Mouse (Mus musculus) embryonic fibroblast, embryonic 13.5 days (primary cell): Measurements from ENCODE around the gene Fahd2a. TPM values are rescaled to one million over a fixed set of nuclear protein-coding genes. Genes with fewer than 3 reads are reported as not detected.

ENCODE experiments used
- H3K27ac ChIP-seq: 2 replicates; pipeline ENCODE4 v1.5.1; 2012; ENCODE audit warnings: low read length, control low read depth, inconsistent platforms; ENCODE audit not compliant: insufficient read depth
- H3K4me1 ChIP-seq: 2 replicates; pipeline ENCODE4 v1.6.1; 2011; ENCODE audit warnings: low read length; ENCODE audit not compliant: control insufficient read depth, insufficient read depth
- H3K4me3 ChIP-seq: 2 replicates; pipeline ENCODE4 v1.5.1; 2011; ENCODE audit warnings: mild to moderate bottlenecking, control low read depth, low read length; ENCODE audit not compliant: insufficient read depth
- CTCF ChIP-seq: IDR thresholded peaks from 2 replicates; pipeline ENCODE4 v1.5.1; 2011; ENCODE audit warnings: mild to moderate bottlenecking, control low read depth, low read length, moderate library complexity, borderline replicate concordance; ENCODE audit not compliant: insufficient read depth
- POLR2A ChIP-seq: IDR thresholded peaks from 2 replicates; pipeline ENCODE4 v1.6.1; 2011; ENCODE audit warnings: low read depth, mild to moderate bottlenecking, control low read depth, low read length, moderate library complexity
- polyA plus RNA-seq: library from polyadenylated mRNA; stranded (reverse); fragments of >200 nt; gene quantifications from 2 replicates; pipeline ENCODE4 v1.2.4, GENCODE M21; 2011; ENCODE audit warnings: low read depth; ENCODE audit not compliant: missing spikeins, insufficient read length

Gene Fahd2a
- polyA plus RNA-seq, 1 experiment = 12.3 TPM

- H3K27ac ChIP-seq = no peak overlapping the region
- no peaks in the 10 kb centered on the region for H3K4me1 ChIP-seq
- TF ChIP-seq CTCF = no peak
- no peak overlapping the region for H3K4me3 ChIP-seq
These were observed 53.5 kb downstream of the Fahd2a start for GRCm38 (mm10) chr2:127390846-127391245.

- Histone ChIP-seq H3K4me1 (no peaks in the 10 kb centered on the region), H3K4me3 (no peak overlapping the region), H3K27ac (no peak overlapping the region)
- TF ChIP-seq CTCF = no peak
- TF ChIP-seq POLR2A = no peak
These were observed 54.0 kb downstream of the Fahd2a start for GRCm38 (mm10) chr2:127390352-127390751.

- H3K27ac ChIP-seq = no peak overlapping the region
- no peak for TF ChIP-seq CTCF
- TF ChIP-seq POLR2A = no peak
- H3K4me1 ChIP-seq = no peaks in the 10 kb centered on the region
- no peak overlapping the region for H3K4me3 ChIP-seq
These were observed 56.8 kb downstream of the Fahd2a start for GRCm38 (mm10) chr2:127387521-127387920.

Other genes with a start within 250 kb of the Fahd2a start
- gene 1810024B03Rik, start 236.3 kb downstream of the Fahd2a start, polyA plus RNA-seq = 1.1 and 1.5 TPM in 2 replicates
- gene Snrnp200, start 236.2 kb downstream of the Fahd2a start, polyA plus RNA-seq = 62.4 and 63.6 TPM in 2 replicates
- gene Ciao1, start 196.7 kb downstream of the Fahd2a start, polyA plus RNA-seq = 23.1 and 28.8 TPM in 2 replicates
- 59.2 and 61.2 TPM in 2 replicates for gene Tmem127, start 196.7 kb downstream of the Fahd2a start, polyA plus RNA-seq
- 36.3 and 44.7 TPM in 2 replicates for gene Stard7, start 174.3 kb downstream of the Fahd2a start, polyA plus RNA-seq
- gene Dusp2, start 108.4 kb downstream of the Fahd2a start, polyA plus RNA-seq = not detected in 2 replicates
- not detected in 2 replicates for gene Astl, start 105.9 kb downstream of the Fahd2a start, polyA plus RNA-seq
- gene Adra2b, start 81.4 kb downstream of the Fahd2a start, polyA plus RNA-seq = not detected in 2 replicates
- gene Gpat2, start 19.4 kb downstream of the Fahd2a start, polyA plus RNA-seq = not detected in 2 replicates
- gene Kcnip3, start 77.5 kb upstream of the Fahd2a start, polyA plus RNA-seq = 2.1 and 2.2 TPM in 2 replicates
- gene Prom2, start 96.9 kb upstream of the Fahd2a start, polyA plus RNA-seq = not detected in 2 replicates
- gene Zfp661, start 142.5 kb upstream of the Fahd2a start, polyA plus RNA-seq = 2.9 and 3.1 TPM in 2 replicates
- gene Mrps5, start 142.7 kb upstream of the Fahd2a start, polyA plus RNA-seq = 57.6 and 70.3 TPM in 2 replicates
- not detected in 2 replicates for gene Mal, start 212.1 kb upstream of the Fahd2a start, polyA plus RNA-seq